Mouse (Mus musculus) CH12.LX (cell line): ENCODE data around the gene Fbxl17. TPM values are rescaled to one million over a fixed set of nuclear protein-coding genes. Genes with fewer than 3 reads are reported as not detected.

ENCODE experiments used
- DNase-seq: peaks from one replicate; pipeline ENCODE4 v3.0.0-alpha.2; 2013; ENCODE audit errors: extremely low read depth
- H3K27ac ChIP-seq: 2 replicates; pipeline ENCODE4 v1.5.1; 2012; ENCODE audit warnings: low read depth, mild to moderate bottlenecking, control low read depth, moderate library complexity; ENCODE audit not compliant: insufficient read depth
- H3K27me3 ChIP-seq: replicated peaks from 2 replicates; pipeline ENCODE3; 2012; ENCODE audit warnings: inconsistent platforms
- H3K36me3 ChIP-seq, 2 experiments: replicated peaks in 1 of 2; 2 replicates each; pipeline versions ENCODE3 to v1.6.1; 2012; ENCODE audit warnings: inconsistent platforms in 1 of 2, low read length in 1 of 2, mild to moderate bottlenecking in 1 of 2, mixed read lengths in 1 of 2, moderate library complexity in 1 of 2; ENCODE audit not compliant: control insufficient read depth in 1 of 2, insufficient read depth in 1 of 2
- H3K4me1 ChIP-seq, 2 experiments: 2 replicates each; pipeline ENCODE4 v1.6.1; 2012; ENCODE audit warnings: inconsistent platforms in 1 of 2, moderate library complexity in 1 of 2; ENCODE audit not compliant: insufficient read depth in 2 of 2, control insufficient read depth in 1 of 2
- H3K4me2 ChIP-seq: 2 replicates; pipeline ENCODE4 v1.6.1; 2012; ENCODE audit warnings: low read depth, mild to moderate bottlenecking, control low read depth; ENCODE audit not compliant: poor library complexity, insufficient read depth, severe bottlenecking
- H3K4me3 ChIP-seq, 3 experiments: fragments of 150-350 bp in 1 of 3; sonication (generic) in 1 of 3; replicated peaks in 1 of 3; 2 replicates each; pipeline versions ENCODE3 to v1.5.1; 2011 to 2012; ENCODE audit warnings: low read depth in 2 of 3, low read length in 2 of 3, mild to moderate bottlenecking in 2 of 3, moderate library complexity in 2 of 3, control low read depth in 1 of 3, improper control_type of control experiment in 1 of 3, inconsistent platforms in 1 of 3, mixed read lengths in 1 of 3; ENCODE audit not compliant: poor library complexity in 1 of 3
- H3K79me2 ChIP-seq: replicated peaks from 2 replicates; pipeline ENCODE4 v1.6.1; 2012; ENCODE audit warnings: mild to moderate bottlenecking, moderate library complexity; ENCODE audit not compliant: control insufficient read depth, poor library complexity, insufficient read depth, severe bottlenecking; ENCODE audit errors: extremely low read depth
- H3K9ac ChIP-seq: 2 replicates; pipeline ENCODE4 v1.6.1; 2012; ENCODE audit warnings: low read depth, mild to moderate bottlenecking, control low read depth, moderate library complexity; ENCODE audit not compliant: insufficient read depth
- H3K9me3 ChIP-seq: replicated peaks from 2 replicates; pipeline ENCODE3; 2012; ENCODE audit warnings: low read length, inconsistent platforms, mixed read lengths
- CHD2 ChIP-seq: IDR thresholded peaks from 2 replicates; pipeline ENCODE4 v1.6.1; 2011; ENCODE audit warnings: low read length, improper control_type of control experiment
- EP300 ChIP-seq: IDR thresholded peaks from 2 replicates; pipeline ENCODE4 v1.6.1; 2011; ENCODE audit warnings: low read length, improper control_type of control experiment
- JUN ChIP-seq: IDR thresholded peaks from 2 replicates; pipeline ENCODE4 v1.6.1; 2011; ENCODE audit warnings: low read depth, mild to moderate bottlenecking, low read length, improper control_type of control experiment, moderate library complexity; ENCODE audit not compliant: insufficient read depth
- JUND ChIP-seq: conservative IDR thresholded peaks from 2 replicates; pipeline ENCODE4 v1.6.1; 2011; ENCODE audit warnings: low read depth, low read length, improper control_type of control experiment
- MYC ChIP-seq: IDR thresholded peaks from 2 replicates; pipeline ENCODE4 v1.6.1; 2011; ENCODE audit warnings: low read depth, mild to moderate bottlenecking, improper control_type of control experiment, low read length
- RAD21 ChIP-seq: IDR thresholded peaks from 2 replicates; pipeline ENCODE4 v1.6.1; 2011; ENCODE audit warnings: low read depth, mild to moderate bottlenecking, low read length, improper control_type of control experiment, moderate library complexity
- USF1 ChIP-seq: IDR thresholded peaks from 2 replicates; pipeline ENCODE4 v1.6.1; 2014; ENCODE audit warnings: low read depth, mild to moderate bottlenecking, inconsistent platforms, low read length, improper control_type of control experiment
- ZNF384 ChIP-seq: IDR thresholded peaks from 2 replicates; pipeline ENCODE4 v1.6.1; 2012; ENCODE audit warnings: low read depth, low read length, improper control_type of control experiment, inconsistent platforms
- dilution Hi-C: fragments of 300-500 bp; cut with MboI; formaldehyde crosslinking; loops from 2 replicates; pipeline ENCODE4 v1.14.3; 2020; ENCODE audit warnings: low sequenced_read_pairs; ENCODE audit not compliant: extremely low pct_unique_long_range_greater_than_20kb, extremely low pct_ligation_motif_present
- in situ Hi-C: fragments of 300-500 bp; cut with MboI; formaldehyde crosslinking; loops from 3 replicates; pipeline ENCODE4 v1.14.3; 2019; ENCODE audit warnings: low sequenced_read_pairs, low pct_ligation_motif_present, low pct_unique_long_range_greater_than_20kb, mixed read lengths
- polyA plus RNA-seq: library from polyadenylated mRNA; unstranded; fragments of >175 nt; gene quantifications from 2 replicates; pipeline ENCODE4 v1.2.1, GENCODE M21; 2012; ENCODE audit warnings: low read depth; ENCODE audit not compliant: insufficient read length
- total RNA-seq, 2 experiments: library from RNA; depleted of rRNA; stranded (reverse); fragments of 300-350 nt in 1 of 2; fragments of >200 nt in 1 of 2; gene quantifications; 2 replicates each; pipeline ENCODE4 v1.2.3; 2012 to 2014

The Fbxl17 gene
- total and polyA plus RNA-seq, 3 experiments: 4.0 to 6.9 (median 4.3) TPM

GRCm38 (mm10) chr17:63273353-63273752 is 226.5 kb downstream of the Fbxl17 start:
- H3K4me1 ChIP-seq: peaks cover 0 to 6% of the 10 kb centered on the region in 2 experiments; a peak in 2 of 4 replicates
- TF ChIP-seq JUN (no peak), RAD21 (no peak)
- TF ChIP-seq, all 38 proteins: peak for 0
- Histone ChIP-seq H3K27me3 (no peaks in the 10 kb centered on the region), H3K36me3 (peaks cover 0 to 4% of the 10 kb centered on the region in 2 experiments), H3K79me2 (no peaks in the 10 kb centered on the region), H3K9me3 (no peaks in the 10 kb centered on the region), H3K4me3 (no peak overlapping the region), H3K4me2 (no peak overlapping the region), H3K27ac (no peak overlapping the region), H3K9ac (no peak overlapping the region)
- dilution Hi-C loops (no loop called here), in situ Hi-C loops (no loop called here)
- no peak for DNase-seq

- TF ChIP-seq ZNF384: no peak
- no peak for TF ChIP-seq MYC
- no peak for TF ChIP-seq EP300
- DNase-seq: no peak
- no peak overlapping the region for H3K27ac ChIP-seq
- no peak overlapping the region for H3K4me3 ChIP-seq
- no peak overlapping the region for H3K9ac ChIP-seq
- no peaks in the 10 kb centered on the region for H3K27me3 ChIP-seq
- in situ Hi-C loops (no loop called here), dilution Hi-C loops (no loop called here)
- peaks cover 0 to 4% of the 10 kb centered on the region in 2 experiments for H3K36me3 ChIP-seq
- no peak overlapping the region for H3K4me2 ChIP-seq
- no peaks in the 10 kb centered on the region for H3K79me2 ChIP-seq
- H3K4me1 ChIP-seq: peaks cover 0 to 9% of the 10 kb centered on the region in 2 experiments; a peak in 2 of 4 replicates
- no peaks in the 10 kb centered on the region for H3K9me3 ChIP-seq
These were observed 226.9 kb downstream of the Fbxl17 start for GRCm38 (mm10) chr17:63272914-63273313.

GRCm38 (mm10) chr17:63271000-63271399 is 228.8 kb downstream of the Fbxl17 start:
- Histone ChIP-seq H3K4me2 (no peak overlapping the region), H3K9me3 (no peaks in the 10 kb centered on the region), H3K27me3 (no peaks in the 10 kb centered on the region), H3K27ac (no peak overlapping the region), H3K36me3 (peaks cover 0 to 4% of the 10 kb centered on the region in 2 experiments)
- in situ Hi-C loops: no loop called here
- no peak for TF ChIP-seq JUND
- TF ChIP-seq USF1: no peak
- TF ChIP-seq CHD2: no peak
- TF ChIP-seq, all 38 proteins: peak for 0
- no peak for DNase-seq
- Histone ChIP-seq H3K4me1 (peaks cover 5 to 19% of the 10 kb centered on the region in 2 experiments; a peak in 2 of 4 replicates), H3K79me2 (no peaks in the 10 kb centered on the region), H3K4me3 (no peak overlapping the region), H3K9ac (no peak overlapping the region)
- dilution Hi-C loops: no loop called here
